Mouse (Mus musculus) megakaryocyte-erythroid progenitor cell, adult 5-6 weeks (primary cell): ENCODE measurements around the gene Cln3. TPM values are rescaled to one million over a fixed set of nuclear protein-coding genes. Genes with fewer than 3 reads are reported as not detected.

Source experiments
- ATAC-seq: replicated peaks from 2 replicates; pipeline ENCODE4 v1.8.0; 2016; ENCODE audit warnings: mild to moderate bottlenecking, inconsistent platforms; ENCODE audit not compliant: severe bottlenecking, poor library complexity, low FRiP score, low TSS enrichment
- total RNA-seq, 2 experiments: library from RNA; stranded (forward) in 1 of 2; stranded (reverse) in 1 of 2; fragments of 200-1000, 215-1000 nt in 1 of 2; fragments of >200 nt in 1 of 2; fragmentation: Nextera tagmentation in 1 of 2; gene quantifications; 2 replicates each; pipeline ENCODE4 v1.2.3; 2014 to 2017

The Cln3 gene
- total RNA-seq (2014; fragmentation: Nextera tagmentation) (24.5 and 43.7 TPM in 2 replicates), total RNA-seq (2017) (3.8 and 9.8 TPM in 2 replicates)

GRCm38 (mm10) chr7:126585717-126586116, at the start of gene Cln3:
Gene Cln3 (minus strand): TSS chr7:126585817.
- ATAC-seq = no peak

- ATAC-seq = no peak
These were observed 49.8 kb upstream of the Cln3 start for GRCm38 (mm10) chr7:126635375-126635774.

GRCm38 (mm10) chr7:126632478-126632877, 46.9 kb upstream of the Cln3 start:
- ATAC-seq = peak; percentile 58; the same call in 1 of the 2 replicates

- ATAC-seq = 0 out of 2 replicates have a peak, but pooled peaks have one; percentile 21
These were observed 45.4 kb upstream of the Cln3 start, which contains the start of gene Nupr1 for GRCm38 (mm10) chr7:126630824-126631518. Gene Nupr1 (minus strand): TSS chr7:126630861.

DNA sequence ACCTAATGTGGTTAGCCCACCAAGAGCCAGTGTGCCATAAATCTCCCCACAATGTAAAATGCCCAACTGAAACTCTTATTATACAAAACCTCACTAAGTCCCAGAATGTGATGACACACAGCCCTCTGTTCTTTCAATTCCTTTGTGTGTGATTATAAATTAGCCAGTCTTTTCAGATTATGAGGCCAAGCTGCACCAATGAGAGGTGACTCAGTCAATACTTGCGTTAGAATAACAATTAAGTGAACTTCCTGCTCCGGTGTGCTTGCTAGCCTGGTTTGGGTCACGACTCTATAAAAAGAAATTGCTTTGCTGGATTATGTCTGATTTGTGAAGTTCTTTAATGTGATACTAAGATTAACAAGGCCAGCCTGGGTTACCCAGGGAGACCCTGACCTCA, 44.3 kb upstream of the Cln3 start:
- ATAC-seq = no peak

DNA sequence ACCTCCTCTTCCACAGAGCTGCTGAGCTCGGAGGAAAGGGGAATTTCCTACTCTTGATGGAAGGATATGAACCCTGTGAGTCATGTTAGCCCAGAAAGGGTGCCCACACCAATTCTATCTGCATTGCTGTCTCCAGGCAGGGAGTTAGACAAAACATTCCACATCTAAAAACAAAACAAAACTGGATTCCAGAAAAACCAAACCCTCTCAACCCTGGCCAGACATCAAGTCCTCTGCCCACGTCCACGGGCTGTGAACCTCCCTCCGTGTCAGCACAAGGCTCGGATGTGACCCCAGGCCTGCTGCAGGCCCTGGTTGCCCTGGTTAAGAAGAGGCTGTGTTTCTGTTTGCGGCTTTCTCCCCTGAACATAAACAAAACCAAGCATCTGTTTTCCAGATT, 42.5 kb upstream of the Cln3 start:
- no peak for ATAC-seq

DNA sequence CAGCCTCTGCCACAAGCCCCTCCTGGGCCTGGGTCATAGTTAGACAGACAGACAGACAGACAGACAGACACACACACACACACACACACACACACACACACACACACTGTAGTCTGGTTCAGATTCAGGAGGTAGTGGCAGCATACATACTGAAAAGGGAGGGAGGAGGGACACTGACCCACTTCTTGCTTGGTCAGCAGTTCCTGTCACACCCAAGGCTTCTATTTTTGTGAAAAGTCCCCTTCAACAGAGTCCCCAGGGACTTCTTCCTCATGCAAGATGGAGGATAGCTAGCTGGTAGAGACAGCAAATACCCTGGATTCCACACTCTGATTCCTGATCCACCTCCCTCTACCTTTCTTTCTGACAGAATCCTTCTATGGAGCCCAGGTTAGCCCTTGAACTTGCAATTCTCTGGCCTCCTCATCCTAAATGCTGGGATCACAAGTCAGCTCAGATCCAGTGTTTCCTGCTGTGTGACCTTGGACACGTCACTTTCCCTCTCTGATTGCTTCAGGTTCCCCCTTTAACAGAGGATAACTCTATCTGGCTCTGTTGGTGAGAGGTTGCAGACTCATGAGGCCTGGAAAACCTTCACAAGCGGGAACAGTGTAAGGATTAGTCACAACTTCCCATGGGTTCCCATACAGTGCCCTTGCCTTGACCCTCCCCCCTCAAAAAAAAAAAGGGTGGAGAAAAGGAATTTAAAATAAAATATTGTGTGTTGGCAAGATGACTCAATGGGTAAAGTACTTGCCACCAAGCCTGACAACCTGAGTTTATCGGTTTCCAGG, 40.4 kb upstream of the Cln3 start:
- no peak for ATAC-seq

GRCm38 (mm10) chr7:126625369-126625768, 39.8 kb upstream of the Cln3 start:
- peak; percentile 39; the same call in 1 of the 2 replicates for ATAC-seq

- ATAC-seq = no peak
These were observed 39.2 kb upstream of the Cln3 start for GRCm38 (mm10) chr7:126624774-126625173.

DNA sequence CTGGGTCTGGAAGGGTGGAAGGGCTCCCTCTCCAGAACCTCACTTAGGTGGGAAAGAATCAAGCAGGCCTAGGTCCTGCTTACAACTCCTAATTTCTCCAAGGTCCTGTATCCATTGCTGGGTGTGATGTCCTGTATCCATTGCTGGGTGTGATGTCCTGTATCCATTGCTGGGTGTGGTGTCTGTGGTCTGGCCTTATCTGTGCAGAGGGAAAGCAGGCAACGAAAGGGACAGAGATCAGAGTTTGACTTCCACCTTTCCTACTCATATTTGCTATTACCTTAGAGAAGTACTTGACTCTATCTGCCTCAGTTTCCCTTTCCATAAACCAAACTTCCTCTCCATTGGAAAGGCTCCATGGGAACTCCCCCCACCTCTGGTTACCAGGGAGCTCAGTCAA, 37.8 kb upstream of the Cln3 start:
- ATAC-seq = 0 out of 2 replicates have a peak, but pooled peaks have one; percentile 43

DNA sequence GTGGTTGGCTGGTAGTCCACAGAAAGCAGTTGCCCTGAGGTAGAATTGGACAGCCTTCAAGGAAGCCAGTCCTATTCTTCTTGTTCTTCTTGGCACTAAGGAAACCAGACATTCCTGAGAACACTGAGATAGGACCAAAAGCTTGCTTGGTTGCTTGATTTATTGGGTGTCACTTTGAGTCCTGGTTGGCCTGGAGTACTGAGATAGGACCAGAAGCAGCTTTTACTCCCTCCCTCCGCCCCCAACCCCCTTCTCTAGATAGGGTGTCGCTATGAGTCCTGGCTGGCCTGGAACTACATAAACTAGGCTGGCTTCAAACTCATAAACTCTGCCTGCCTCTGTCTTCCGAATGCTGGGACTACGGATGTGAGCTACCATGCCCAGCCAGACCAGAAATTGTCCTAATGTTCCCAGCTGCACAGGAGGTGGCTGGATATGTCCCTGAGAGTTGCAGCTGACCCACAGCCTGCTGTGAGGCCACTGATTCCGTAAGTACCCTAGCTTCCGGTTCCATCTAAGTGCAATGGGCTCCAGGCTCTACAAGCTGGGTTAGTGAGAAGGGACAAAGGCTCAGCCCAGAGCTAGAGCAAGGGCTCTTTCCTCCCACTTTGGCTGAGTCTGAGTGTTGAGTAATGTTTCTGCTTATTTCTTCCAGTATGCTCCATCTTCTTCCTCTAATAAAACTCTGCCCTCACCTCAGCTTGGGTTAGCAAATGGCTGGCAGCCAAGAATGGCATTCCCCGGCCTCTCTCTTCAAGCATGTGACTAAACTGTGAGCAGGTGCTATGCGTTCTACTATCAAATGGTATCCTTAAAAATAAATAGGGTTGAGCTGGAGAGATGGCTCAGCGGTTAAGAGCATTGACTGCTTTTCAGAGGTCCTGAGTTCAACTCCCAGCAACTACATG, 36.1 kb upstream of the Cln3 start:
- ATAC-seq = peak; percentile 87

GRCm38 (mm10) chr7:126619559-126620275, 34.1 kb upstream of the Cln3 start:
- no peak for ATAC-seq

- no peak for ATAC-seq
These were observed 31.1 kb upstream of the Cln3 start for GRCm38 (mm10) chr7:126616707-126617106.

- no peak for ATAC-seq
These were observed 27.1 kb upstream of the Cln3 start for GRCm38 (mm10) chr7:126612736-126613135.

DNA sequence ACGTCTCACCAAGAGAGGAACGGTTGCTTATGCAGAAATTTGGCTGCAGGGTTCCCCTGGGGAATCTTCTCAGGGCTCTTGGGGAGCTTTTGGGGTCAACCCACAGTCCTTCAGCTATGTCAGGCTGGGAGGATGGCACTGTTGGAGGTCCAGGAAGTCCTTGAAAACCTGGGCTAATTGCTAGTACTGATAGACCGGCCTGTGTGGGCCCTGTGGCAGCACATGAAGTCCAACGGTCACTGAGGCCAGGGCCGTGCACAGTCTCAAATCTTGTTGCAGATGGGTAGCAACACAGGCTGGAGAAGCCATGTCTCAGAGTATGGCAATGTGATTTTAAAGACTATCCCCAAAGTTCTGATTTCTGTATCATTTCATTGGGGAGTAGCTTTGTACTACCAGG, 22.2 kb upstream of the Cln3 start:
- no peak for ATAC-seq

DNA sequence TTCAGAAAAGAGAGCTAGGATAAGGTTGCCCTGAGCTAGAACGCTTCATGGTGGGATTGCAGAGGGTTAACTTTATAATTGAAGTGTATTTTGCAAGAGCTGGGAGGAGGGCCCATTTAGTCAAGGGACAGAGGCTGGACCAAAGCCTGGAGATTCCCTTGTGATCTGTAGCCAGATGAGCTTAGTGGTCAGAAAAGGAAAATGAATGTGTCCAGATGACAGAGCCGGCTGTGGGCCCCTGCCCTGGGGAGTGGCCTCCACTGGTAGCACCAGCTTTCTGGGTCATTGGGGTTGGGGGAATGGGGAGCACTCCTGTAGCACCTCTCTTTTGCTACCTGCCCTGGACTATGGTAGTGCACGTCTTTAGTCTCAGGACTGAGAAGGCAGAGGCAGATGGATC, 21.4 kb upstream of the Cln3 start:
- ATAC-seq = no peak

DNA sequence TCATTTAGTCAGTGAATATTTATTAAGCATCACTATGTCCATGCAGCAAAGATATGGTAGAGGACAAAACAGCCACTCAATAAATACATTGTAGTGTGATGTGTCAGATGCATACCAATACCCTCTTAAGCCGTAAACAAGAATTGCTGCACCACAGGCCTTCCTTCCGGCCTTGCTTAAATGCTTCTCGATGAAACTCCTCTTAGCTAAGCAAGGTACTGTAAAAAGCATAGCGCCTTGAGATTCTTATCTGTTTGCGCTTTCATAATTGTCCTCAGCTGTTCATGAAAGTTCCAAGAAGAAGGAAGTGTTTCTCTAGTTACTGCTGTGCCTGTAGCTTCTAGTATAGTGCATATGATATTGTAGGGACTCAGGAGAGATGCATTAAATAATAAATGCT, 21.0 kb upstream of the Cln3 start:
- ATAC-seq = no peak

- ATAC-seq = no peak
These were observed 17.0 kb upstream of the Cln3 start for GRCm38 (mm10) chr7:126602650-126603049.

DNA sequence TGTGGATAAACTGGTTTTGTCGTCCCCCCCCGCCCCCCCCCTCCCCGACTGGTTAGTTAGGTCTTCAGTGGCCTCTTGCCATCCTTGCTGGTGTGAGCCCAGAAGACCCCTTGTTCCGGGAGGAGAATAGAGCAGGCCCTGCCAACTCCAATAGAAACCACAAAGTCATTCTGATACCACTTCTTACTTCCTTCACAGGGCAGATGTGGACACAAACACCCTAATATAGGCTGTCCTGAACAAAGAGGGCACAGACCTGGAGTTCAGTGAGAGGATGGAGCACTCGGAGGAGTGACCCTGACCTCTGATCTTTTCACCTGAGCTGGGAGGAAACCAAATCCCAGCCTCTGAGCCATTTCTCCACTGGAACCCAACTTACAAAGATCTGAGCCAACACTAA, 16.3 kb upstream of the Cln3 start:
- ATAC-seq = no peak
